10 mouse cellular contexts compared by ENCODE assay signal in genomic region chr7:16920150-16920579, GRCm38 (mm10). TPM values are rescaled to one million over a fixed set of nuclear protein-coding genes. Genes with fewer than 3 reads are reported as not detected.
DNase-seq lines count a peak whose midpoint lies in the region; ATAC-seq and TF ChIP-seq lines count a peak whose summit lies in the region.
"Had no signal": no experiment of that assay in that cellular context is flagged by ENCODE, and none has a peak within 500 bp of the region (broad histone marks: within the 10 kb centered on the region; RNA-seq: fewer than 3 reads in every experiment).

No protein-coding gene starts in this region.

- no peak overlapping the region for H3K4me3 ChIP-seq in lung, embryonic 14.5 days (ENCODE audit: low read depth, low read length)
- 0 out of 2 replicates have a peak overlapping the region, but pooled peaks have one; percentile 2 for H3K4me3 ChIP-seq in intestine, embryonic 15.5 days (replicated peaks)
- H3K4me3 ChIP-seq in neural tube, embryonic 14.5 days (ENCODE audit: low read depth, low read length): peak overlapping the region; percentile 5; the same call in 1 of the 2 replicates

- no peak overlapping the region for H3K27ac ChIP-seq in lung, embryonic 14.5 days (ENCODE audit: low read depth)
- no peak overlapping the region for H3K27ac ChIP-seq in intestine, embryonic 15.5 days
- H3K27ac ChIP-seq in neural tube, embryonic 14.5 days (ENCODE audit: low read depth, low read length): no peak overlapping the region
- H3K27ac ChIP-seq: liver, embryonic 14.5 days had no signal

- peaks cover 17% of the 10 kb centered on the region for H3K4me1 ChIP-seq in lung, embryonic 14.5 days (ENCODE audit: insufficient read depth)
- peaks cover 36% of the 10 kb centered on the region for H3K4me1 ChIP-seq in intestine, embryonic 15.5 days (replicated peaks)
- peaks cover 40% of the 10 kb centered on the region for H3K4me1 ChIP-seq in neural tube, embryonic 14.5 days (ENCODE audit: control insufficient read depth, insufficient read depth, low read length)

- ATAC-seq in lung, embryonic 14.5 days (ENCODE audit: insufficient read depth): no peak
- ATAC-seq in intestine, embryonic 15.5 days: no peak
- ATAC-seq in neural tube, embryonic 14.5 days (ENCODE audit: low read depth): no peak

- H3K4me2 ChIP-seq in lung, embryonic 14.5 days: no peak overlapping the region
- peak overlapping the region; percentile 30 for H3K4me2 ChIP-seq in intestine, embryonic 15.5 days (replicated peaks)
- H3K4me2 ChIP-seq in neural tube, embryonic 14.5 days (ENCODE audit: low read depth, low read length): peak overlapping the region; percentile 26; the same call in 1 of the 2 replicates

- H3K27me3 ChIP-seq in lung, embryonic 14.5 days (ENCODE audit: insufficient read depth, low read length): no peaks in the 10 kb centered on the region
- no peaks in the 10 kb centered on the region for H3K27me3 ChIP-seq in intestine, embryonic 15.5 days (replicated peaks)
- no peaks in the 10 kb centered on the region for H3K27me3 ChIP-seq in neural tube, embryonic 14.5 days (ENCODE audit: control insufficient read depth, insufficient read depth, low read length)
- H3K27me3 ChIP-seq: stomach, embryonic 15.5 days had no signal

- no peaks in the 10 kb centered on the region for H3K9me3 ChIP-seq in lung, embryonic 14.5 days (ENCODE audit: low read depth, low read length)
- no peaks in the 10 kb centered on the region for H3K9me3 ChIP-seq in intestine, embryonic 15.5 days
- no peaks in the 10 kb centered on the region for H3K9me3 ChIP-seq in neural tube, embryonic 14.5 days (ENCODE audit: control insufficient read depth, low read length)
- H3K9me3 ChIP-seq: stomach, embryonic 15.5 days had no signal

- whole genome bisulfite sequencing in lung, embryonic 14.5 days: 77% methylated on average over 7 of the region's 7 CpGs
- 68% methylated on average over 7 of the region's 7 CpGs for WGBS in intestine, embryonic 15.5 days
- 85% methylated on average over 7 of the region's 7 CpGs for WGBS in neural tube, embryonic 14.5 days

- H3K36me3 ChIP-seq in lung, embryonic 14.5 days (ENCODE audit: insufficient read depth): peaks cover 67% of the 10 kb centered on the region
- peaks cover 34% of the 10 kb centered on the region for H3K36me3 ChIP-seq in intestine, embryonic 15.5 days
- peaks cover 33% of the 10 kb centered on the region for H3K36me3 ChIP-seq in neural tube, embryonic 14.5 days (ENCODE audit: control insufficient read depth, insufficient read depth, low read length)

- H3K9ac ChIP-seq in lung, embryonic 14.5 days: peak overlapping the region; percentile 20; the same call in 1 of the 2 replicates
- 0 out of 2 replicates have a peak overlapping the region, but pooled peaks have one; percentile 34 for H3K9ac ChIP-seq in intestine, embryonic 15.5 days
- 0 out of 2 replicates have a peak overlapping the region, but pooled peaks have one; percentile 26 for H3K9ac ChIP-seq in neural tube, embryonic 14.5 days (replicated peaks; ENCODE audit: low read depth, low read length)
- H3K9ac ChIP-seq: liver, embryonic 14.5 days; stomach, embryonic 15.5 days had no signal

- TF ChIP-seq CTCF in lung, embryonic 14.5 days (IDR thresholded peaks at IDR 0.05; ENCODE audit: low read depth): no peak

- peak; percentile 37 to 48 for DNase-seq in cerebellum, postnatal 25 days
- no peak for DNase-seq in cerebellum, postnatal 4 days (ENCODE audit: low spot score in 2 of 2)
- DNase-seq in lung, embryonic 14.5 days: no peak
- DNase-seq in lung, adult 18-20 months: no peak
- DNase-seq in gastrocnemius, postnatal 10 days: no peak
- DNase-seq in embryo, embryonic 9.5 days (ENCODE audit: extremely low spot score): no peak

RNA-seq across cellular contexts. Expression of gene Calm3, which starts 3.7 kb away (rescaled TPM):
- polyA plus RNA-seq in lung, embryonic 14.5 days (2014; fragmentation: Nextera tagmentation; extraction: Ambion mirVana): 139 and 155 TPM in 2 replicates
- 137 and 140 TPM in 2 replicates for polyA plus RNA-seq in intestine, embryonic 15.5 days (2015; fragmentation: Nextera tagmentation; extraction: Ambion mirVana)
- 412 and 503 TPM in 2 replicates for polyA plus RNA-seq in neural tube, embryonic 14.5 days (2014; fragmentation: Nextera tagmentation; extraction: Ambion mirVana)
- total RNA-seq in gastrocnemius, postnatal 10 days (2021): 100 to 1,000 TPM; 255 to 271 TPM

RNA-seq across cellular contexts. Expression of gene Ptgir, which starts 13.9 kb away (rescaled TPM):
- 1.3 and 1.6 TPM in 2 replicates for polyA plus RNA-seq in lung, embryonic 14.5 days (2014; fragmentation: Nextera tagmentation; extraction: Ambion mirVana)
- 2.8 and 3.0 TPM in 2 replicates for polyA plus RNA-seq in intestine, embryonic 15.5 days (2015; fragmentation: Nextera tagmentation; extraction: Ambion mirVana)
- 1.2 TPM in 1 of 2 replicates, not detected in the other for polyA plus RNA-seq in neural tube, embryonic 14.5 days (2014; fragmentation: Nextera tagmentation; extraction: Ambion mirVana)
- 1 to 10 TPM; 1.8 to 2.9 TPM for total RNA-seq in gastrocnemius, postnatal 10 days (2021)

RNA-seq across cellular contexts. Expression of gene Pnmal2, which starts 24.3 kb away (rescaled TPM):
- 3.1 and 3.3 TPM in 2 replicates for polyA plus RNA-seq in lung, embryonic 14.5 days (2014; fragmentation: Nextera tagmentation; extraction: Ambion mirVana)
- polyA plus RNA-seq in intestine, embryonic 15.5 days (2015; fragmentation: Nextera tagmentation; extraction: Ambion mirVana): 8.1 and 8.3 TPM in 2 replicates
- polyA plus RNA-seq in neural tube, embryonic 14.5 days (2014; fragmentation: Nextera tagmentation; extraction: Ambion mirVana): 68.1 and 92.1 TPM in 2 replicates
- 10 to 100 TPM; 20.6 to 24.5 TPM for total RNA-seq in gastrocnemius, postnatal 10 days (2021)

RNA-seq across cellular contexts. Expression of gene Gng8, which starts 28.6 kb away (rescaled TPM):
- polyA plus RNA-seq in lung, embryonic 14.5 days (2014; fragmentation: Nextera tagmentation; extraction: Ambion mirVana): 10.8 and 11.1 TPM in 2 replicates
- 7.4 and 8.3 TPM in 2 replicates for polyA plus RNA-seq in intestine, embryonic 15.5 days (2015; fragmentation: Nextera tagmentation; extraction: Ambion mirVana)
- 0.39 and 9.8 TPM in 2 replicates for polyA plus RNA-seq in neural tube, embryonic 14.5 days (2014; fragmentation: Nextera tagmentation; extraction: Ambion mirVana)
- total RNA-seq in gastrocnemius, postnatal 10 days (2021): 1 to 10 TPM; 1.3 to 2.7 TPM

RNA-seq across cellular contexts. Expression of gene Pnmal1, which starts 39.3 kb away (rescaled TPM):
- polyA plus RNA-seq in lung, embryonic 14.5 days (2014; fragmentation: Nextera tagmentation; extraction: Ambion mirVana): 0.11 and 0.20 TPM in 2 replicates
- polyA plus RNA-seq in intestine, embryonic 15.5 days (2015; fragmentation: Nextera tagmentation; extraction: Ambion mirVana): 3.0 and 3.1 TPM in 2 replicates
- 60.1 and 60.7 TPM in 2 replicates for polyA plus RNA-seq in neural tube, embryonic 14.5 days (2014; fragmentation: Nextera tagmentation; extraction: Ambion mirVana)
- total RNA-seq in gastrocnemius, postnatal 10 days (2021): under 1 TPM; 0.16 to 0.21 TPM

Comparison
In these comparisons a context has a peak if more than half of its experiments do, and no peak if none do; other contexts are left out.
1. DNase-seq: peak in cerebellum, postnatal 25 days (2 of 2); none in cerebellum, postnatal 4 days (0 of 2), lung, embryonic 14.5 days (single experiment), lung, adult 18-20 months (0 of 2), gastrocnemius, postnatal 10 days (single experiment) and embryo, embryonic 9.5 days (single experiment).
2. Peak in every context shown above with its lines, with median percentiles within 50 percentile points of each other: H3K9ac ChIP-seq.